Mouse (Mus musculus): ENCODE results near the gene Top2a. TPM values are rescaled to one million over a fixed set of nuclear protein-coding genes. Genes with fewer than 3 reads are reported as not detected.

The Top2a gene
- polyA plus RNA-seq, 1 experiment from 2014 or later, result 300 TPM

- no peak overlapping the region for H3K9ac ChIP-seq (ENCODE audit: low read depth, low read length)
- peaks cover 15% of the 10 kb centered on the region for H3K36me3 ChIP-seq (ENCODE audit: control insufficient read depth, insufficient read depth, low read length)
- H3K27ac ChIP-seq (ENCODE audit: low read depth, low read length), result no peak overlapping the region
- peaks cover 17% of the 10 kb centered on the region for H3K4me1 ChIP-seq (ENCODE audit: control insufficient read depth, insufficient read depth, low read length)
- no peak overlapping the region for H3K4me2 ChIP-seq (replicated peaks; ENCODE audit: low read depth, low read length)
- H3K9me3 ChIP-seq (ENCODE audit: control insufficient read depth, low read length), result no peaks in the 10 kb centered on the region
- no peak for ATAC-seq (ENCODE audit: low FRiP score, low TSS enrichment)
- WGBS, result 85% methylated on average over 6 of the region's 6 CpGs
- no peak overlapping the region for H3K4me3 ChIP-seq (ENCODE audit: low read length)
- H3K27me3 ChIP-seq (ENCODE audit: control insufficient read depth, insufficient read depth, low read length), result no peaks in the 10 kb centered on the region
Observed at GRCm38 (mm10) chr11:99025878-99026277, 1.9 kb upstream of the Top2a start.

DNA sequence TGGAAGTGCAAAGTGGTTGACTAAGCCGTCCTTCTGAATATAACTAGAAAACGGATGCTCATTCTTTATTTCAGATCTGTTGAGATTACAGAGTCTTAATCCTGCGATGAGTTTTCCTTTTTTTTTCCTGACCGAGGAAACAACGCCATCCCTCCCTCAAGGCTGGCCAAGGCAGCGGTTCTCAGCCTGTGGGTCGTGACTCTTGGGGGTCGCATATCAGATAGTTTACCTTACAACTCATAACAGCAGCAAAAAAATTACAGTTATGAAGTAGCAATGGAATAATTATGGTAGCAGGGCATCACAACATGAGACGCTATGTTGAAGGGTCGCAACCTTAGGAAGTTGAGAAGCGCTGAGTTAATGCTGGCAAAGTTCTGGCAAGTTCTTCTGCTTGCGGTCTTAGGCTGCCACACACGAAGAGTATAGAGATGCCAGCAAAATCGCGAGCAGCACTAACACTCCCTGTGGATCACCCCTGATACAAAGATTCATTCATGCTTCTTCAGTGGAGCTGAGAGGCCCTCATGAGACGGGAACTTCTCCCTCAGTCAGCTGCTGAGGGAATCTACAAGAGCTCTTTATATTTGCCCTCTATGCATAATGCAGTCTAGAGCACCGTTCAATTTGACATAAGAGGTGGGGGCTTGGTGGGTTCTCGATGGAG lies 612 bp upstream of the Top2a start:
- Histone ChIP-seq H3K4me3 (ENCODE audit: low read length) (peak overlapping the region; percentile 76), H3K4me2 (replicated peaks; ENCODE audit: low read depth, low read length) (peak overlapping the region; percentile 48), H3K36me3 (ENCODE audit: control insufficient read depth, insufficient read depth, low read length) (peaks cover 25% of the 10 kb centered on the region), H3K4me1 (ENCODE audit: control insufficient read depth, insufficient read depth, low read length) (peaks cover 17% of the 10 kb centered on the region), H3K27me3 (ENCODE audit: control insufficient read depth, insufficient read depth, low read length) (no peaks in the 10 kb centered on the region), H3K27ac (ENCODE audit: low read depth, low read length) (no peak overlapping the region; the same call in 1 of the 2 replicates), H3K9ac (ENCODE audit: low read depth, low read length) (peak overlapping the region; percentile 49; the same call in 1 of the 2 replicates), H3K9me3 (ENCODE audit: control insufficient read depth, low read length) (no peaks in the 10 kb centered on the region)
- ATAC-seq (ENCODE audit: low FRiP score, low TSS enrichment), result no peak
- WGBS, result 51% methylated on average over 18 of the region's 18 CpGs

DNA sequence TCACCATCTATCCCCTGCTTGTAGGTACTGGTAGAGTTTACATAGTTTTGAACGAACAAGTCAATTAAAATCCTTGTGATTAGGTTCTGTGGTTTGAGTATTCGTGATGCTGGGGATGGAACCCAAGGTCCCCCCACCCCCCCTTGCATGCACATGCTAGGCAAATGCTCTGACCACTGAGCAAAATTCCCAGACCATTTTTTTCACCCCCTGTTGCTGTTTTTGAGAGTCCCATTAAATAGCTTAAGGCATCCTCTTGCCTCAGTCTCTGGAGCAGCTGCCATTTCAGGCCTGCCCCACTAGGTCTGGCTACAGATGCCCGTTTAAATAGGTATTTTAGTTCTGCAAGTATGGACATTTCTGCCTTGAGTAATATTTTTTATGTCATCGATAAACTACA lies 895 bp downstream of the Top2a start:
- Histone ChIP-seq H3K27ac (ENCODE audit: low read depth, low read length) (peak overlapping the region; percentile 77; the same call in 1 of the 2 replicates), H3K4me1 (ENCODE audit: control insufficient read depth, insufficient read depth, low read length) (peaks cover 17% of the 10 kb centered on the region), H3K4me3 (ENCODE audit: low read length) (peak overlapping the region; percentile 76), H3K4me2 (replicated peaks; ENCODE audit: low read depth, low read length) (peak overlapping the region; percentile 38), H3K9ac (ENCODE audit: low read depth, low read length) (peak overlapping the region; percentile 80), H3K36me3 (ENCODE audit: control insufficient read depth, insufficient read depth, low read length) (peaks cover 39% of the 10 kb centered on the region), H3K9me3 (ENCODE audit: control insufficient read depth, low read length) (no peaks in the 10 kb centered on the region), H3K27me3 (ENCODE audit: control insufficient read depth, insufficient read depth, low read length) (no peaks in the 10 kb centered on the region)
- no peak for ATAC-seq (ENCODE audit: low FRiP score, low TSS enrichment)
- WGBS, result 4% methylated on average over 4 of the region's 4 CpGs

DNA sequence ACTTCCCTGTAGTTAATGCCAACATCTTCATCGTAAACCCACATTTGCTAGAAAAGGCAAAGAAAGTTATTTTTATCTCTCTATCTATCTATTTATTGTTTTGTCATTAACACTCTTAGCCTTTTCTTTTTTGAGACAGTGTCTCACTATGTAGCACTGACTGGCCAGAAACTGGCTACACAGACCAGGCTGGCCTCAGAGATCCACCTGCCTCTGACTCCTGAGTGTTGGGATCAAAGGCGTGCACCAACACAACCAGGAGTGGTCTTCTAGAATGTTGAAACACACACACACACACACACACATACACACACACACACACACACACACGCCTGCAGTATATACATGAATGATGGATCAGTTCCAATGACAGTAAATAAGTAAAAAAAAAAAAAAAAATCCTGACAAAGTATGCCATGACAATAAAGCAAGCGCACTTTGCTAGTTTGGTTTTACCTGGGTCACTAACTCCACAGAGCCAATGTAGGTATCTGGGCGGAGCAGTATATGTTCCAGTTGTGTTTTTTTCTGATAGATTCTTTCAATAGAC lies 1.5 kb downstream of the Top2a start:
- H3K36me3 ChIP-seq (ENCODE audit: control insufficient read depth, insufficient read depth, low read length), result peaks cover 46% of the 10 kb centered on the region
- no peaks in the 10 kb centered on the region for H3K9me3 ChIP-seq (ENCODE audit: control insufficient read depth, low read length)
- H3K27me3 ChIP-seq (ENCODE audit: control insufficient read depth, insufficient read depth, low read length), result no peaks in the 10 kb centered on the region
- peaks cover 17% of the 10 kb centered on the region for H3K4me1 ChIP-seq (ENCODE audit: control insufficient read depth, insufficient read depth, low read length)
- H3K9ac ChIP-seq (ENCODE audit: low read depth, low read length), result peak overlapping the region; percentile 80; the same call in 1 of the 2 replicates
- 76% methylated on average over 5 of the region's 5 CpGs for WGBS
- peak overlapping the region; percentile 38 for H3K4me2 ChIP-seq (replicated peaks; ENCODE audit: low read depth, low read length)
- no peak overlapping the region for H3K27ac ChIP-seq (ENCODE audit: low read depth, low read length)
- no peak for ATAC-seq (ENCODE audit: low FRiP score, low TSS enrichment)
- peak overlapping the region; percentile 76 for H3K4me3 ChIP-seq (ENCODE audit: low read length)

GRCm38 (mm10) chr11:99019844-99020243 lies 4.1 kb downstream of the Top2a start:
- no peaks in the 10 kb centered on the region for H3K9me3 ChIP-seq (ENCODE audit: control insufficient read depth, low read length)
- peaks cover 72% of the 10 kb centered on the region for H3K36me3 ChIP-seq (ENCODE audit: control insufficient read depth, insufficient read depth, low read length)
- H3K4me1 ChIP-seq (ENCODE audit: control insufficient read depth, insufficient read depth, low read length), result peaks cover 16% of the 10 kb centered on the region
- H3K9ac ChIP-seq (ENCODE audit: low read depth, low read length), result no peak overlapping the region
- no peak overlapping the region for H3K4me2 ChIP-seq (replicated peaks; ENCODE audit: low read depth, low read length)
- no peak for ATAC-seq (ENCODE audit: low FRiP score, low TSS enrichment)
- H3K27ac ChIP-seq (ENCODE audit: low read depth, low read length), result no peak overlapping the region
- H3K4me3 ChIP-seq (ENCODE audit: low read length), result no peak overlapping the region
- no peaks in the 10 kb centered on the region for H3K27me3 ChIP-seq (ENCODE audit: control insufficient read depth, insufficient read depth, low read length)
- 91% methylated on average over 6 of the region's 6 CpGs for WGBS

GRCm38 (mm10) chr11:99013856-99014255 lies 10.1 kb downstream of the Top2a start:
- Histone ChIP-seq H3K4me1 (ENCODE audit: control insufficient read depth, insufficient read depth, low read length) (no peaks in the 10 kb centered on the region), H3K9ac (ENCODE audit: low read depth, low read length) (no peak overlapping the region), H3K4me3 (ENCODE audit: low read length) (no peak overlapping the region), H3K27ac (ENCODE audit: low read depth, low read length) (no peak overlapping the region), H3K27me3 (ENCODE audit: control insufficient read depth, insufficient read depth, low read length) (no peaks in the 10 kb centered on the region), H3K4me2 (replicated peaks; ENCODE audit: low read depth, low read length) (no peak overlapping the region), H3K36me3 (ENCODE audit: control insufficient read depth, insufficient read depth, low read length) (peaks cover 100% of the 10 kb centered on the region), H3K9me3 (ENCODE audit: control insufficient read depth, low read length) (no peaks in the 10 kb centered on the region)
- WGBS, result 92% methylated on average over 1 of the region's 1 CpGs
- ATAC-seq (ENCODE audit: low FRiP score, low TSS enrichment), result no peak

GRCm38 (mm10) chr11:99010706-99011105 lies 13.3 kb downstream of the Top2a start:
- Histone ChIP-seq H3K9ac (ENCODE audit: low read depth, low read length) (no peak overlapping the region), H3K36me3 (ENCODE audit: control insufficient read depth, insufficient read depth, low read length) (peaks cover 97% of the 10 kb centered on the region), H3K27me3 (ENCODE audit: control insufficient read depth, insufficient read depth, low read length) (no peaks in the 10 kb centered on the region), H3K27ac (ENCODE audit: low read depth, low read length) (no peak overlapping the region), H3K9me3 (ENCODE audit: control insufficient read depth, low read length) (no peaks in the 10 kb centered on the region), H3K4me3 (ENCODE audit: low read length) (no peak overlapping the region), H3K4me2 (replicated peaks; ENCODE audit: low read depth, low read length) (no peak overlapping the region), H3K4me1 (ENCODE audit: control insufficient read depth, insufficient read depth, low read length) (no peaks in the 10 kb centered on the region)
- no peak for ATAC-seq (ENCODE audit: low FRiP score, low TSS enrichment)
- 91% methylated on average over 5 of the region's 5 CpGs for WGBS

GRCm38 (mm10) chr11:99010124-99010523 lies 13.9 kb downstream of the Top2a start:
- 86% methylated on average over 4 of the region's 4 CpGs for WGBS
- Histone ChIP-seq H3K9me3 (ENCODE audit: control insufficient read depth, low read length) (no peaks in the 10 kb centered on the region), H3K4me2 (replicated peaks; ENCODE audit: low read depth, low read length) (no peak overlapping the region), H3K36me3 (ENCODE audit: control insufficient read depth, insufficient read depth, low read length) (peaks cover 97% of the 10 kb centered on the region), H3K9ac (ENCODE audit: low read depth, low read length) (no peak overlapping the region), H3K4me3 (ENCODE audit: low read length) (no peak overlapping the region), H3K27me3 (ENCODE audit: control insufficient read depth, insufficient read depth, low read length) (no peaks in the 10 kb centered on the region), H3K27ac (ENCODE audit: low read depth, low read length) (no peak overlapping the region), H3K4me1 (ENCODE audit: control insufficient read depth, insufficient read depth, low read length) (no peaks in the 10 kb centered on the region)
- no peak for ATAC-seq (ENCODE audit: low FRiP score, low TSS enrichment)

- Histone ChIP-seq H3K36me3 (ENCODE audit: control insufficient read depth, insufficient read depth, low read length) (peaks cover 96% of the 10 kb centered on the region), H3K4me1 (ENCODE audit: control insufficient read depth, insufficient read depth, low read length) (no peaks in the 10 kb centered on the region), H3K9ac (ENCODE audit: low read depth, low read length) (no peak overlapping the region), H3K9me3 (ENCODE audit: control insufficient read depth, low read length) (no peaks in the 10 kb centered on the region), H3K4me2 (replicated peaks; ENCODE audit: low read depth, low read length) (no peak overlapping the region), H3K27me3 (ENCODE audit: control insufficient read depth, insufficient read depth, low read length) (no peaks in the 10 kb centered on the region), H3K27ac (ENCODE audit: low read depth, low read length) (no peak overlapping the region), H3K4me3 (ENCODE audit: low read length) (no peak overlapping the region)
- whole genome bisulfite sequencing, result 93% methylated on average over 9 of the region's 9 CpGs
- ATAC-seq (ENCODE audit: low FRiP score, low TSS enrichment), result no peak
Observed at GRCm38 (mm10) chr11:99006788-99007187, 17.2 kb downstream of the Top2a start.
